Mouse (Mus musculus): ENCODE measurements around the gene Pcnx3.

Gene Pcnx3

DNA sequence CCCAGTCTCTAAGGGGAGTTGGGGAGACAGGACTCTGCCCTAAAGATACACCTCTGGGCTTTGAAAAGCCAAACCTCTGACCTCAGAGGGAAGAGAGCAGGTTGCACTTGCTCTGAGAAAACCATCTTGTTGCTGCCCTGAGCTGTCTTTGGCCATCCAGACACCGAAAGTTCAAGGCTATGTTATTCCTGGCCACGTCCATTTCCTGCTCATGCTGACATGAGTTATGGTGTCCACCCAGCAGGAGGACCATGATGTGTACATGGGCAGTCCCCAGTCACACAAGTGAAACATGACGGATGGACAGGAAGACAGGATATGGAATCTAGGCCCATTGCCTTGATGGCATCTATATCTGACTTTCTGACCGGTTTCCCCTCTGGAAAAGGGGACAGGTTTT lies 8.3 kb downstream of the Pcnx3 start:
- DNase-seq (ENCODE audit: low read depth), result no peak

DNA sequence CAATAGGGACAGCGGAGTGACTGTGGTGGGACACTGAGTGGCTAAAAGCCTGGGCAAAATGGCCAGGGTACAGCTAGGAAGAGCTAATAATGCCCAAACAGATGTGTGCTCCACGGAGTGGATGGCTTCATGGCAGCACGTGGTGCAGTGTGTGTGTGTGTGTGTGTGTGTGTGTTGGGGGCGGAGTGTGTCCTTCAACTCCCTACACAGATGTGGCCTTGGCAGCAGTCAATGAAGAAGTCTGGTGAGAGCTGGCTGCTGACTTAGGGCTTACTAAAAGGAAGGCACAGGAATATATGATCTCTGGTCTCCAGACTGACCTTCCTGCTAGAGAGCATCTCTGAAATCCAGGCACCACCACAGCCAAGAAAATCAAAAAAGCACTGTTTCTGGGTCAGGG lies 20.3 kb downstream of the Pcnx3 start:
- no peak for DNase-seq (ENCODE audit: low read depth)

- no peak for DNase-seq (ENCODE audit: low read depth)
These were observed 22.3 kb downstream of the Pcnx3 start for GRCm38 (mm10) chr19:5666386-5666785.

- DNase-seq (ENCODE audit: low read depth), result no peak
These were observed 23.2 kb downstream of the Pcnx3 start for GRCm38 (mm10) chr19:5665465-5665864.

DNA sequence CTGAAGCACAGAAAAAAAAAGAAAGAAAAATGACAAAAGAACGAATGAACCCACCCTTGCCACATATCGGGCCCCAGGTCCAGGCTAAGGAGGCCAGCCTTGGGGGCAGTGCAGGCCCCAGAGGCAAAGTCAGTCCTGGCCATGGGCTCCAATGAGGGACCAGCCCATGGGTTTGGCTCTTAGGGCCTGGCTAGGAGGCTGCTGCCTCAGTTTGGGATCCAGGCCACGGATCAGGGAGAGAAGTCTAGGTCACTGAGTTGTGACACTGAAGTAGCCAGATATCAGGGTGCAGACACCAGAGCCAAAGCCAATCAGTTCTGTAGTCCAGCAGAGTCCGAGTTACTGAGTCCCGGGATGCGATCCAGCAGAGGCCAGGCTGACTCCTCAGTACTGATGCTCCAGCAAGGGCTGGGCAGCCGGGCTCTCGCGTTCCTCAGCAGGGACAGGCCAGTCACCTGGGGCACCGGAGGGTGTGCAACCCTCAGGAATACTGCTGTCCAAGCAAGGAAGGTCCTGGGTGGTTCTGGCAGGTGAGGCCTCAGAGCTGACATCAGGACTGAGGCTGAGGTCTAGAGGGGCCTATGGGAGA lies 23.9 kb downstream of the Pcnx3 start:
- no peak for DNase-seq (ENCODE audit: low read depth)

GRCm38 (mm10) chr19:5662981-5663913 lies 25.5 kb downstream of the Pcnx3 start, which contains the start of gene Sipa1:
Sipa1 (minus strand) TSS chr19:5663707.
- peak; percentile 93 for DNase-seq (ENCODE audit: low read depth)

GRCm38 (mm10) chr19:5662310-5662709 lies 26.4 kb downstream of the Pcnx3 start:
- DNase-seq (ENCODE audit: low read depth), result peak; percentile 64

DNA sequence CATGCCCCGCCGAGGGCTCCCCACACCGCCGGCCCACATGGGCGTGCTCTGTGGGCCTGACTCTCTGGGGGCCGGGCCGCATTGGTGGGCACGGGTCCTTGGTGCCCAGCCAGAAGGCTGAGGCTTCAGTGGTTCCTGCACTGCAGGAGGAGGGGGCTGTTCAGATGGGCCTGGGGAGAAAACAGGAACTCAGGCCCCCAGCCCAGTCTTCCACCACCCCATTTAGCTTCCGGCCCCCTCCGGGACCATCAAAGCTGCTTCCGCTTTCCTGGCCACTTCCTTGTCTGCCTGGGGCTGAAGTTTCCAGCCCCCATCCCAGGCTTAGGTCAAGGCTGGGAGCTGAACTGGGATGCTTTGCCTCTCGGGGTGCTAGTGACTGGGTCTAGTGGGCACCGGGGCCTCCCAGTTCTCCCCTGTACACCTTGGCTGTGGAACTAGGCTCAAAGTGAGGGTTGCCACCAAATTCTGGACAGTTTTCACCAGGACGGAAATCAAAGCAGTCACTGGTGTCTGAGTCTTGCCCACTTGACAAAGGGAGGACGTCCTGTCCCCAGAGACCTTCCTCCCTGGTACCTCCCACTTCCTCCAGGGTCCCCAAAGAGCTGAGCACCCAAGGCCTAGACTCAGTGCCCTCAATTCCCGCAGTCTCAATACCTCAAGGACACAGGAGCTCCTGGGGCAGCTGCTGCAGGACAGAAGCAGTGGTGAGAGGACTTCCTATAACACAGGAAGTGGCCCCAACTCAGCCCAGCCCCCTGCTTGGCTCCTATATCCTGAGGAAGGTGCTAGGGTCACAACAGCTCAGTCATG lies 27.6 kb downstream of the Pcnx3 start:
- DNase-seq (ENCODE audit: low read depth), result peak; percentile 49

DNA sequence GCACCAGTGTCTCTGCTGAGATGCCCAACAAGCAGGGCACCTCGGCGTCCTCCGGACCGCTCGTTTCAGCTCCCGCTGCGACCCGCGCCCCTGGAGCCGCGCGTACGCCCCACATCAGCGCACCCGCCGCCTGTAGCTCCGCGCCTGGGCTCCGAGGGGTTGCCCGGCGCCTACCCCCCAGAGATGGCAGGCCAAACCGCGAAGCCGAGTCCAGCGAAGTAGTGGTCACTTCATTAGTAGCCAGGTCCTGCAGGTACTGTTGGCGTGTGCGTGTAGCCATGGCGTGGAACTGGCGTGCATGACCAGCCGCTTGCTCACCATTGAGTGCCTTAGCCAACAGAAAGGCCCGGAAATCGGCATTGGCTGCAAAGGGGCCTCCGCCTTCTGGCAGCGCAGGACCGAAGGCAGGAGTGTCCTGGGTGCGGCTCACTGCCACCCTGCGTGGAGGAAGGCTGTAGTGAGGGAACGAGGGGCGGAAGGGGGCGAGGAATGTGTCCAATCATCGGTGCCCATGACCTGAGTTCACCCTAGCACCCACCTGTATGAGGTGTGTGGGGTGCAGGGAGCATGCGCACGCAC lies 33.9 kb downstream of the Pcnx3 start:
- DNase-seq (ENCODE audit: low read depth), result no peak

DNA sequence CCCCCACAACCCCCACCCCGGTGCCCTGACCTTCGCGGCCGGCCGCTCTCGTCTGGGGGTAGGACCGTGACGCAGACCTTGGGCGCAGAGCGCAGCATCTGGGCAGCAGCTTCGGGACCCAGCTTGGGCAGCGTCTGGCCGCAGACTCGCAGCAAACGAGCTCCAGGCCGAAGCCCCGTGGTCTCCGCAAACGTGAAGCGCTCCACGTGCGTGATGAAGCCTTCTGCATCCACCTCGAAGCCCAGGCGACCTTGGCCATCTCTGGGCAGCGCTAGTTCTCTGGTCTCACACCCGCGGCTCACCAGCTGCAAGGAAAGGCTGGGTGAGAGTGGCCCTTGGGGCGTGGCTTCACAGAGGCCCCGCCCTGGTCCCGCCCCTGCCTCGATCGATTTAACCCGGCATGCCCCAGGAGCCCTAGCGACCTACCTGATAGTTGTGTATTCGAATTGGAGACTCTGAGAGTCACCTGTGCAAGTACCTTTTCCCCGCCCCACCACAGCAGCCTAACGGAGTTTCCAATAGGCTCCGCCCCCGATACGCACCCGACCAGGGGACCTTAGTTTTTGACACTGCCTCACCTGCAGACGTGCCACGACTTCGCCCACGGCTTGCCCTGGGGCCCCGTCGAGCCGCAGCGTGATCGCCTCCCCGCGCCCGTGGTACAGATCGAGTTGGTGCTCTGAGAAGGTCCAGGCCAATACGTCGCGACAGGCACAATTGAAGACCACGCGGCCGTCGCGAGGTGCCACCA lies 34.6 kb downstream of the Pcnx3 start:
- no peak for DNase-seq (ENCODE audit: low read depth)

- no peak for DNase-seq (ENCODE audit: low read depth)
These were observed 36.1 kb downstream of the Pcnx3 start for GRCm38 (mm10) chr19:5652570-5652969.

DNA sequence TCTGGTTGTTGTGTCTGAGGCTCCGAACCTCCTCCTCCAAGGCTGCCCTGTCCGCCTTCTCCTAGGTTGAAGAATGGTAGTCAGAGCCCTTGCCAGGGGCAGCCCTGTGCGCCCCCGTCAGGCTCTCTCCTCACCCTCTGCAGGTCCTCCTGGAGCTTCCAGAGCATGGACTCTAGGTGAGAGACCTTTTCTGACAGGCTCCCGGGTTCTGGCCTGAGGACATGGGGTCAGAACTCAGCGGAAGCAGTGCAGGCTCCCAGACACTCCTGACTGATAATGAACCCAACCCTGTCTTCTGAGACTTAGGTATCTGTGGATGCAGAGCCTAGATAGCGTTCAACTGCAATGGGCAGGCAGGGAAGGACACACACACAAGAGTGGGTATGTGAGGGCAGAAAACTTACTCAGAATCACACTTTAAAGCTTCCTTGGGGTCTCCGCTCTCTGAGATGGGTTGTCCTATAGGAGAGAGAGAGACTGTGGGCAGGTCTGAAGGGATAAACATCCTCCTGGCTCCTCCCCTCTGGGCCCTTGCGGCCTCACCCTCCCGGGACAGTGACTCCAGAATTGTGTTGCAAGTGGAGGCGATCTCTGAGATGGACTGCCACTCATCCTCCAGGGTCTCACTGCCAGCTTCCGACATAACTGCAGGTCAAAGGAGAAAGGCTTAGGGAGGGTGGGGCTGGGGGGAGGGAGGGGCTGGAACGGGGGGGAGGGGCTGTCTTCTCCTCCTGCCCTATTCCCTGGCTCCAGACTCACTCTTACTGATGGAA lies 37.0 kb downstream of the Pcnx3 start:
- no peak for DNase-seq (ENCODE audit: low read depth)

GRCm38 (mm10) chr19:5649298-5649741 lies 39.4 kb downstream of the Pcnx3 start:
- no peak for DNase-seq (ENCODE audit: low read depth)

DNA sequence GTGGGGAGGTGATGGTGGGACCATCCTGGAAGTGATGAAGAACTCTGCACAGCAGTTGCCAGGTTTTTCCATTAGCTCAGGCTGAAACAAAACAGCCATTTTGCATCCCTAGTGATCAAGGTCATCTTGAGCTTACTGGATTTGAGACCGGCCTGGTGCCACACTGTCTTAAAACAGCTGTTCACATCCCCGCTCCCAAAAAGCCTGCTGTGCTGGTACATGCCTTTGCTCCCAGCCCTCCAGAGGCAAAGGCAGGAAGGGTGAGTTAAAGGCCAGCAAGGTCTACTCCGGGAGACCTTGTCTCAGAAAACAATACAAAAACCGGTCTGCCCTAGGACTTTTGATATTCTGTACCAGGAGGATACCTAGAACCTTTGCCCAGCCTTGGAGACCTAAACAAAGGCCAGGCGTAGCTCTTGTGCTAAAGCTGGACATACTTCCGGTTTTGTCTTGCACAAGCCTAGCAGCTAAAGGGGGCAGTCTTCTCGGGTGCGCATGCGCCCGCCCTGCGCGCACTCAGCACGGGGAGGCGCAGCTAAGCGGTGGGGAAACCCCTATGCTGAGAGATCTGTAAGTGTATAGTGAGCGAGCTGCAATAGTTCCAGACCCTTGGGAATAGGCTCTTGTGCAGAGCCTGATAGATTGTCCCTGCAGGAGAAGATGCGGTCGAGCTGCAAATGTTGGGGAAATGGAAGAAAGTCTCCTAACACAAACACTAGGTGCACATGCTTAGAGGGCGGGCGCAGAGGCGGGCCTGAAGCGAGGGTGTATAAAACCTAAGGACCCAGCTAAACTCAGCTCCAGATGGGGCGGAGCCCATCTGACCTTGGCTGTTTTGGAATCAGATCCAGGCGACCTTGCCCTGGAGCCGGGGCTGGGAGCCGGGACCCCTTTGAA lies 40.1 kb downstream of the Pcnx3 start:
- peak; percentile 91 for DNase-seq (ENCODE audit: low read depth)

DNA sequence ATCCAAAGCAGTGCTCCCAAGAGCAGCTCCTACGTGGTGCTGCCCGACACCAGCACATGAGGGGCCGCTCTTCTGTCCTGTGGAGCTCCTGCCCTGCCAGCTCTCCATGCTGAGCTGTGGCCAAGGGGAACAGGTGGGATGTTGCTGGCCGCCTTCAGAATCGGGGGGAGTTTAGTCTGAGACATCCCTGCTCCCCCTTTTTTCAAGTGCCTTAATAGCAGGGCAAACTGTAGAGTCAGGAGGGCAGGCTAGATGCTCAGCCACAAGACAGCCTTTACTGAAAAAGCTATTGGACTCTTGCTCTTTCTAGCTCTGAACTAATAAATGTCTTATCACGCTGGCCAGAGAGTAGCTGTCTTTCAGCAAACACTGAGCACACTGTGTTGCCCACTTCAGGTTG lies 40.9 kb downstream of the Pcnx3 start:
- DNase-seq (ENCODE audit: low read depth), result no peak

DNA sequence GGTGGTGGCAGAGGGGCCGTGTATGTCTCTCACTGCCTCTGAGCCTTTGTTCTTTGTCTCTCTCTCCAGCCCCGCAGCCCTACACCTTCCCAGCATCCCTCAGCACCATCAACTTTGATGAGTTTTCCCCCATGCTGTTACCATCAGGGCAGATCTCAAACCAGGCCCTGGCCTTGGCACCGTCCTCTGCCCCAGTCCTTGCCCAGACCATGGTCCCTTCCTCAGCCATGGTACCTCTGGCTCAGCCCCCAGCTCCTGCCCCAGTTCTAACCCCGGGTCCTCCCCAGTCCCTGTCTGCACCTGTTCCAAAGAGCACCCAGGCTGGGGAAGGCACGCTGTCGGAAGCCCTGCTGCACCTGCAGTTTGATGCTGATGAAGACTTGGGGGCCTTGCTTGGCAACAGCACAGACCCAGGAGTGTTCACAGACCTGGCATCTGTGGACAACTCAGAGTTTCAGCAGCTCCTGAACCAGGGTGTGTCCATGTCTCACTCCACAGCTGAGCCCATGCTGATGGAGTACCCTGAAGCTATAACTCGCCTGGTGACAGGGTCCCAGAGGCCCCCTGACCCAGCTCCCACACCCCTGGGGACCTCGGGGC lies 41.9 kb downstream of the Pcnx3 start:
- DNase-seq (ENCODE audit: low read depth), result no peak

- DNase-seq (ENCODE audit: low read depth), result no peak
These were observed 43.4 kb downstream of the Pcnx3 start for GRCm38 (mm10) chr19:5645280-5645679.

DNA sequence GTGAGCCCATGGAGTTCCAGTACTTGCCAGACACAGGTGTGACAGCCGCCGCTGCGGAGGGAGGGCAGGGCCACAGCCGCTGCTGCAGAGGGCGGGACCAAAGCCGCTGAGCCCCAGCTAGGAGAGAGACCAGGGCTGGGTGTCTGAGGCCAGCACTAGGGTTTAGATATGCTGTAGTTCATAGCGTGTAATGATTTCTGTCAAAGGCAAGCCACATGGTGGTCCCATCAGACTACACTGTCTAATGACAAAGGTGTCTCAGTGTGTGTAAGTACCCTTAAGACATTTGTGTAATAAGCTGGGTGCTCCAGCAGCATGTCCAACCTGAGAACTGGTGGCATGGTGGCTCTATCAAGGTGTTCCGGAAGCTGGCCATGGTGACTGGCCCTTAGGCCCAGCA lies 47.1 kb downstream of the Pcnx3 start:
- DNase-seq (ENCODE audit: low read depth), result no peak

GRCm38 (mm10) chr19:5641021-5641420 lies 47.7 kb downstream of the Pcnx3 start:
- DNase-seq (ENCODE audit: low read depth), result no peak
